Mouse (Mus musculus) testis, adult 2 months (tissue): Measurements from ENCODE around the gene Inafm2. TPM values are rescaled to one million over a fixed set of nuclear protein-coding genes. Genes with fewer than 3 reads are reported as not detected.

Experiments used
- H3K27ac ChIP-seq: fragments of 200-500 bp; 2 replicates; pipeline ENCODE4 v1.5.1; 2012; ENCODE audit warnings: low read depth, low read length; ENCODE audit not compliant: control insufficient read depth, insufficient read depth
- H3K27me3 ChIP-seq: fragments of 200-500 bp; 2 replicates; pipeline ENCODE4 v1.6.1; 2012; ENCODE audit warnings: mild to moderate bottlenecking, low read length, moderate library complexity; ENCODE audit not compliant: control insufficient read depth, insufficient read depth
- H3K36me3 ChIP-seq: fragments of 200-500 bp; 2 replicates; pipeline ENCODE4 v1.6.1; 2012; ENCODE audit warnings: mild to moderate bottlenecking, low read length; ENCODE audit not compliant: control insufficient read depth, insufficient read depth
- H3K4me1 ChIP-seq: fragments of 200-500 bp; 2 replicates; pipeline ENCODE4 v1.6.1; 2012; ENCODE audit warnings: low read length; ENCODE audit not compliant: control insufficient read depth, insufficient read depth
- H3K4me3 ChIP-seq: fragments of 200-500 bp; 2 replicates; pipeline ENCODE4 v1.5.1; 2012; ENCODE audit warnings: low read depth, mild to moderate bottlenecking, low read length, moderate library complexity, mixed read lengths; ENCODE audit not compliant: control insufficient read depth
- CTCF ChIP-seq: fragments of 200-500 bp; IDR thresholded peaks from 2 replicates; pipeline ENCODE4 v1.5.1; 2012; ENCODE audit warnings: low read depth, mild to moderate bottlenecking, inconsistent platforms, low read length, moderate library complexity; ENCODE audit not compliant: control insufficient read depth, insufficient read depth, insufficient replicate concordance
- POLR2A ChIP-seq: fragments of 200-500 bp; IDR thresholded peaks from 2 replicates; pipeline ENCODE4 v1.6.1; 2012; ENCODE audit warnings: low read depth, mild to moderate bottlenecking, inconsistent platforms, low read length, moderate library complexity; ENCODE audit not compliant: control insufficient read depth
- polyA plus RNA-seq: library from polyadenylated mRNA; depleted of rRNA; stranded (reverse); fragments of >200 nt; gene quantifications from 2 replicates; pipeline ENCODE4 v1.2.3, GENCODE M21; 2012

Inafm2 gene
- polyA plus RNA-seq, 1 experiment: 12.6 TPM

GRCm38 (mm10) chr2:118741183-118741582 is 4.4 kb upstream of the Inafm2 start:
- Histone ChIP-seq H3K27ac (no peak overlapping the region), H3K4me3 (no peak overlapping the region), H3K27me3 (no peaks in the 10 kb centered on the region), H3K4me1 (peaks cover 9% of the 10 kb centered on the region), H3K36me3 (no peaks in the 10 kb centered on the region)
- no peak for TF ChIP-seq POLR2A
- TF ChIP-seq CTCF: no peak

DNA sequence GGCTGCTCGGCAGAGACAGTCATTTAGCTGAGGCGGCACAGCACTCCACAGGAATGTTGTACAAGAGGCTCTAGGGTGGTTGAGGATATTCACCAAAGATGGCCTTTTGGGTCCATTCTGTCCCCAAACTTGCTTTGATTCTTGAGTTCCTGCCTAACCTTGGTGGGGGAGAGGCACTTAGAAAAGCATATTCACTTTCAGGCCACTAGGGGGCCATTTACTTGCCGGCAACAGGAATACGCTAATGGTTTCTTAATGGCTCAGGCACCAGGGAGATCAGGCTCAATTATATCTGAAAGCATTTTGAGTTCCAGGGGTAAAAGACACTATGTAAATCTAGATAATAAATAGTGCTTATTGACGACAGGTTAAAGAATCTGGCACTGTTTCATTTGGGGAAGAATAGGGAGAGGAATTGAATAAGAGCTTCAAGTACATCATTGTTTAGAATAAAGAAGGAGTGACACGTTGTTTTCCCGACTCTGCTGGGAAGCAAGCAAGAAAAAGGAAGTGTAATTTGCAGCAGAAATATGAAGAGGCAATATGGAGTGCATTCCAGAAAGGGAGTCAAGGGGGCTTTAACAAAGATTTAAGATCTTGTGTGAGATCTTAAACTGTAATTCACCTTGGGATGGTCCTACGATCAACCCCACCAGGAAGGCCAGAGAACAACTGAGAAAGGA is 2.2 kb upstream of the Inafm2 start:
- Histone ChIP-seq H3K27me3 (no peaks in the 10 kb centered on the region), H3K4me1 (peaks cover 14% of the 10 kb centered on the region)

DNA sequence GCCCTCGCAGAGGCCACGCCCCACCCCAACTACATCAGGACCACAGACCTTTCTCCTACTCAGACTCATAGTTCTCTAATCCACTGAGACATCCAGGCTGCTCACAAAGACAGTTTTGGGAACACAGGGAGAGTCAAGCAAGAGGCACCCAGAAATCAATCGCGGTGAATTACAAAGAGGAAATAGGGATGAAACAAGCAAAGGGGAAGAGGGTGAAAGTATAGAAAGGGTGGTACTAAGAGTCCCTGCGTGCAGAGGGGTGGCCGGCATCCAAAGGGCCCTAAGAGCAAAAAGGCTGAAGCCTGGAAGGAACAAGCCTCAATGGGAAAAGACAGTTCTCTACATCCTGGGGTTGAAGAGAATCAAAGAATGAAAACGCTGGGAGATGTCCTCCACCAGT is 937 bp upstream of the Inafm2 start:
- no peak for TF ChIP-seq POLR2A
- TF ChIP-seq CTCF: no peak
- H3K27me3 ChIP-seq: no peaks in the 10 kb centered on the region
- H3K27ac ChIP-seq: no peak overlapping the region
- H3K36me3 ChIP-seq: no peaks in the 10 kb centered on the region
- H3K4me3 ChIP-seq: peak overlapping the region; percentile 76; the same call in 1 of the 2 replicates
- peaks cover 15% of the 10 kb centered on the region for H3K4me1 ChIP-seq

More for the DNA sequence above, 2.2 kb upstream of the Inafm2 start:
- Histone ChIP-seq H3K36me3 (no peaks in the 10 kb centered on the region), H3K4me3 (no peak overlapping the region), H3K27ac (no peak overlapping the region)
- no peak for TF ChIP-seq POLR2A
- no peak for TF ChIP-seq CTCF

GRCm38 (mm10) chr2:118745915-118746901 is 650 bp downstream of the Inafm2 start:
- no peaks in the 10 kb centered on the region for H3K27me3 ChIP-seq
- peaks cover 17% of the 10 kb centered on the region for H3K4me1 ChIP-seq
- no peaks in the 10 kb centered on the region for H3K36me3 ChIP-seq
- TF ChIP-seq POLR2A (peak; percentile 29; the same call in 1 of the 2 replicates), CTCF (no peak)
- H3K4me3 ChIP-seq: peak overlapping the region; percentile 76
- peak overlapping the region; percentile 34 for H3K27ac ChIP-seq

- Histone ChIP-seq H3K36me3 (no peaks in the 10 kb centered on the region; the same call in 1 of the 2 replicates), H3K27me3 (no peaks in the 10 kb centered on the region), H3K27ac (no peak overlapping the region), H3K4me1 (peaks cover 17% of the 10 kb centered on the region), H3K4me3 (peak overlapping the region; percentile 56)
- TF ChIP-seq CTCF: no peak
- TF ChIP-seq POLR2A: no peak
Measured at GRCm38 (mm10) chr2:118747301-118747960, 1.9 kb downstream of the Inafm2 start.

DNA sequence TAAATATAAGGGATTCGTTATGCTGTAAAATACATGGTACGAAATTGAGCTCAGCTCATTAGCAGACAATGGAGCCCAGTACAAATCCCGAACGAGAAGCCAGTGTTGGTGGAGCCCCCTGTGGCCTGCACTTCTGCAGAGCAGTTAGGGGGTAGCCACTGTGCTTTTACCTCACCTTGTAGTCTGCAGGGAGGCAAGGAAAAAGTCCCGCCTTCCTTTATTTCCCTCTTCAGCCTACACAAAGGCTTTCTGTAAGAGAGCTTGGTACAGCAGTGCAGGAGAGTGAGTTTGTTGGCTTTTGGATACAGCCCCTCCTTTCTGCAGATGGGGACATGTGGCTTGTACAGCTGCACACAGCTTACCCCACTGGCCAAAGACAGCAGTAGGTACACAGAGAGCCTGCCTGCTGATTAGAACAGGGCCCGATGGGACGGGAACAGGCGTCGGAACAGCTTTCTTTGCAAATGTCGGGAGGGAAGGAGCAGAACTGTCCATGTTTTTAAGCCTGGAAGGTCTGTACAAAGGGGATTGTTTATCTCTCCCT is 3.9 kb downstream of the Inafm2 start:
- H3K4me1 ChIP-seq: peaks cover 15% of the 10 kb centered on the region
- no peak overlapping the region for H3K4me3 ChIP-seq
- TF ChIP-seq POLR2A (no peak), CTCF (no peak)
- no peaks in the 10 kb centered on the region; the same call in 1 of the 2 replicates for H3K36me3 ChIP-seq
- no peaks in the 10 kb centered on the region for H3K27me3 ChIP-seq
- peak overlapping the region; percentile 22; the same call in 1 of the 2 replicates for H3K27ac ChIP-seq
